Mouse (Mus musculus): Measurements from ENCODE around the gene Kifc5b.
"Not testable (repeated sequence)": the region's sequence is repeated elsewhere in the genome, so short reads cannot be mapped to it uniquely, and the experiment has no call there.

The Kifc5b gene

GRCm38 (mm10) chr17:26916711-26917482 is at the start of gene Kifc5b:
Gene Kifc5b, plus strand, starts transcription at chr17:26917091.
- DNase-seq = peak; percentile 100

- DNase-seq = peak in 1 of 2 experiments; percentile 49
Observed at GRCm38 (mm10) chr17:26868756-26869155, 48.1 kb upstream of the Kifc5b start.

- DNase-seq = peak in 1 of 2 experiments; percentile 73
Observed at GRCm38 (mm10) chr17:26872870-26873269, 44.0 kb upstream of the Kifc5b start.

- DNase-seq = peak in 1 of 2 experiments; percentile 51
Observed at GRCm38 (mm10) chr17:26873502-26873901, 43.4 kb upstream of the Kifc5b start.

GRCm38 (mm10) chr17:26874542-26874941 is 42.3 kb upstream of the Kifc5b start:
- no peak for DNase-seq

GRCm38 (mm10) chr17:26877927-26878326 is 39.0 kb upstream of the Kifc5b start:
- DNase-seq = peak in 1 of 2 experiments; percentile 65

GRCm38 (mm10) chr17:26879235-26879634 is 37.7 kb upstream of the Kifc5b start:
- DNase-seq = no peak

GRCm38 (mm10) chr17:26882706-26883105 is 34.2 kb upstream of the Kifc5b start:
- no peak for DNase-seq

- DNase-seq = no peak
Observed at GRCm38 (mm10) chr17:26883585-26883984, 33.3 kb upstream of the Kifc5b start.

GRCm38 (mm10) chr17:26884995-26885926 is 31.6 kb upstream of the Kifc5b start:
- peak; percentile 87 to 88 for DNase-seq

GRCm38 (mm10) chr17:26886047-26886749 is 30.7 kb upstream of the Kifc5b start:
- peak; percentile 88 to 92 for DNase-seq

GRCm38 (mm10) chr17:26887926-26888325 is 29.0 kb upstream of the Kifc5b start:
- DNase-seq = peak; percentile 22 to 54

GRCm38 (mm10) chr17:26892635-26893375 is 24.1 kb upstream of the Kifc5b start:
- peak in 1 of 2 experiments; percentile 51 for DNase-seq

- DNase-seq = no peak
Observed at GRCm38 (mm10) chr17:26893492-26893891, 23.4 kb upstream of the Kifc5b start.

GRCm38 (mm10) chr17:26894342-26894741 is 22.5 kb upstream of the Kifc5b start:
- no peak for DNase-seq

GRCm38 (mm10) chr17:26895578-26895977 is 21.3 kb upstream of the Kifc5b start:
- peak; percentile 62 to 79 for DNase-seq

- DNase-seq = no peak
Observed at GRCm38 (mm10) chr17:26900916-26901315, 16.0 kb upstream of the Kifc5b start.

GRCm38 (mm10) chr17:26904320-26904719 is 12.6 kb upstream of the Kifc5b start:
- DNase-seq = no peak

- DNase-seq = not testable (repeated sequence)
Observed at GRCm38 (mm10) chr17:26907506-26907905, 9.4 kb upstream of the Kifc5b start.

GRCm38 (mm10) chr17:26915248-26915647 is 1.6 kb upstream of the Kifc5b start:
- no peak for DNase-seq

- DNase-seq = not testable (repeated sequence)
Observed at GRCm38 (mm10) chr17:26917560-26917959, 669 bp downstream of the Kifc5b start.

GRCm38 (mm10) chr17:26918343-26918742 is 1.5 kb downstream of the Kifc5b start:
- no peak for DNase-seq

Data from lung, postnatal 4 days (tissue).